Mouse (Mus musculus) testis, postnatal 14 days (tissue): ENCODE results near the gene Pcca.

Source experiments
- DNase-seq: peaks from one replicate; pipeline ENCODE4 v3.0.0; 2021; ENCODE audit warnings: low spot score

Pcca gene

GRCm38 (mm10) chr14:122747860-122748842, 214.0 kb downstream of the Pcca start:
- no peak for DNase-seq

GRCm38 (mm10) chr14:122751552-122751951, 217.4 kb downstream of the Pcca start:
- no peak for DNase-seq

- DNase-seq: no peak
These were observed 219.2 kb downstream of the Pcca start for GRCm38 (mm10) chr14:122753278-122753677.

- no peak for DNase-seq
These were observed 220.2 kb downstream of the Pcca start for GRCm38 (mm10) chr14:122754311-122754710.

GRCm38 (mm10) chr14:122755559-122755958, 221.4 kb downstream of the Pcca start:
- no peak for DNase-seq

GRCm38 (mm10) chr14:122756671-122757070, 222.5 kb downstream of the Pcca start:
- no peak for DNase-seq

GRCm38 (mm10) chr14:122759890-122760289, 225.8 kb downstream of the Pcca start:
- no peak for DNase-seq

GRCm38 (mm10) chr14:122760803-122761202, 226.7 kb downstream of the Pcca start:
- DNase-seq: no peak

GRCm38 (mm10) chr14:122762603-122763002, 228.5 kb downstream of the Pcca start:
- no peak for DNase-seq

GRCm38 (mm10) chr14:122765951-122766350, 231.8 kb downstream of the Pcca start:
- no peak for DNase-seq

- DNase-seq: no peak
These were observed 232.3 kb downstream of the Pcca start for GRCm38 (mm10) chr14:122766448-122766847.

GRCm38 (mm10) chr14:122784701-122785100, 250.6 kb downstream of the Pcca start:
- no peak for DNase-seq

GRCm38 (mm10) chr14:122788199-122788598, 254.1 kb downstream of the Pcca start:
- no peak for DNase-seq

GRCm38 (mm10) chr14:122790111-122790510, 256.0 kb downstream of the Pcca start:
- DNase-seq: no peak

GRCm38 (mm10) chr14:122793368-122793767, 259.2 kb downstream of the Pcca start:
- no peak for DNase-seq

- no peak for DNase-seq
These were observed 266.2 kb downstream of the Pcca start for GRCm38 (mm10) chr14:122800296-122800695.

GRCm38 (mm10) chr14:122821002-122821401, 286.9 kb downstream of the Pcca start:
- no peak for DNase-seq

- no peak for DNase-seq
These were observed 289.7 kb downstream of the Pcca start for GRCm38 (mm10) chr14:122823791-122824190.

- DNase-seq: no peak
These were observed 291.3 kb downstream of the Pcca start for GRCm38 (mm10) chr14:122825464-122825863.

- DNase-seq: no peak
These were observed 296.3 kb downstream of the Pcca start for GRCm38 (mm10) chr14:122830433-122830832.

GRCm38 (mm10) chr14:122833666-122834065, 299.5 kb downstream of the Pcca start:
- DNase-seq: no peak

GRCm38 (mm10) chr14:122834753-122835152, 300.6 kb downstream of the Pcca start:
- DNase-seq: no peak

- DNase-seq: no peak
These were observed 301.5 kb downstream of the Pcca start for GRCm38 (mm10) chr14:122835487-122836190.
